Mouse (Mus musculus): ENCODE data around the gene Hax1.

- no peak for TF ChIP-seq POLR2A (IDR thresholded peaks at IDR 0.05; ENCODE audit: insufficient read depth, low read depth, low read length)
- no peak for TF ChIP-seq CTCF (IDR thresholded peaks at IDR 0.05)
Observed at GRCm38 (mm10) chr3:89999090-89999489, 510 bp upstream of the Hax1 start.

Measured in heart, adult 2 months (tissue).